Mouse (Mus musculus): ENCODE data around the gene Ugt1a5.

DNA sequence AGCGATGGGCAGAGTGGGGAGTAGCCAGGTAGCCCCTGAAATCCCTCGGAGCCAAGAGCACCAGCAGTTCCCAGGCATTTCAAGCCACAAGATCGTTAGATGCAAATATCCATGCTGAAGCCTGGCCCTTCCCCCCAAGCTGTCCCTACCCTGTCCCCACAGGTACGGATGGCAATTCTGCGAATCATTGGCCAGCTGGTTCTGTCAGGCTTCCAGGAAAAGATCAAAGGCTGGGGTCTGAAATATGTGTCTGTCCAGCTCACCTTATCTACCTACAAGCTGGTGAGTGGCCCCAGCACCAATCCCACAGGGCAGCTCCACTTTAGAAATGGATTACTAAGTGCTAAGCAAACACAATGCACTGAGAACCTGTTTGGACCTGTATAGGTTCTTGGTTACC is 71.5 kb downstream of the Ugt1a5 start:
- TF ChIP-seq CTCF (IDR thresholded peaks at IDR 0.05; ENCODE audit: low read depth, low read length) (no peak), POLR2A (IDR thresholded peaks at IDR 0.05; ENCODE audit: borderline replicate concordance, low read depth, low read length) (no peak)
